Mouse (Mus musculus) kidney, postnatal 0 days (tissue): ENCODE results near the gene Cmtm4. TPM values are rescaled to one million over a fixed set of nuclear protein-coding genes. Genes with fewer than 3 reads are reported as not detected.
A peak's percentile ranks its signal among the peaks of the same experiment; 100 is the strongest.

ENCODE experiments used
- ATAC-seq: fragments of 200-750 bp; cut with Nextera tagmentation; replicated peaks from 2 replicates; pipeline ENCODE4 v1.8.0; 2017; ENCODE audit warnings: low read depth, moderate number of reproducible peaks, moderate TSS enrichment, moderate library complexity; ENCODE audit not compliant: low FRiP score
- DNase-seq: peaks from one replicate; pipeline ENCODE4 v3.0.0-alpha.2; 2016; ENCODE audit warnings: low spot score
- H3K27ac ChIP-seq: fragments of 300-500 bp; sonication (generic); 2 replicates; pipeline ENCODE4 v1.5.1; 2014; ENCODE audit warnings: mild to moderate bottlenecking
- H3K27me3 ChIP-seq: fragments of 300-500 bp; sonication (generic); 2 replicates; pipeline ENCODE4 v1.6.1; 2014; ENCODE audit warnings: low read length, mixed read lengths; ENCODE audit not compliant: insufficient read depth
- H3K36me3 ChIP-seq: fragments of 300-500 bp; sonication (generic); 2 replicates; pipeline ENCODE4 v1.6.1; 2014; ENCODE audit warnings: low read length, mixed read lengths; ENCODE audit not compliant: insufficient read depth
- H3K4me1 ChIP-seq: fragments of 300-500 bp; sonication (generic); replicated peaks from 2 replicates; pipeline ENCODE4 v1.6.1; 2014; ENCODE audit warnings: antibody characterized with exemption, low read length, mixed read lengths; ENCODE audit not compliant: insufficient read depth
- H3K4me2 ChIP-seq: fragments of 300-500 bp; sonication (generic); 2 replicates; pipeline ENCODE4 v1.6.1; 2014; ENCODE audit warnings: mild to moderate bottlenecking, low read length, moderate library complexity, mixed read lengths
- H3K4me3 ChIP-seq: fragments of 300-500 bp; sonication (generic); replicated peaks from 2 replicates; pipeline ENCODE4 v1.5.1; 2014; ENCODE audit warnings: low read depth, low read length
- H3K9ac ChIP-seq: fragments of 300-500 bp; sonication (generic); 2 replicates; pipeline ENCODE4 v1.6.1; 2014; ENCODE audit warnings: low read depth, low read length
- H3K9me3 ChIP-seq: fragments of 300-500 bp; sonication (generic); replicated peaks from 2 replicates; pipeline ENCODE4 v1.6.1; 2016; ENCODE audit warnings: low read length, inconsistent platforms, mixed read lengths
- CTCF ChIP-seq: IDR thresholded peaks from 2 replicates; pipeline ENCODE4 v1.5.1; 2016; ENCODE audit warnings: antibody characterized with exemption, low read depth, mild to moderate bottlenecking, moderate library complexity
- WGBS: fragments of 180-500 bp; shearing (Covaris S2); extraction: QIAGEN DNeasy Blood & Tissue Kit; methylation state at CpG from one replicate; pipeline ENCODE4 v1.1.7; 2014; 5-methylcytosine and 5-hydroxymethylcytosine counted together
- polyA plus RNA-seq: library from polyadenylated mRNA; unstranded; fragments of >200 nt; fragmentation: Nextera tagmentation; extraction: Ambion mirVana; gene quantifications from 2 replicates; pipeline ENCODE4 v1.2.1, GENCODE M21; 2015

Cmtm4 gene
- polyA plus RNA-seq, 1 experiment from 2014 or later: 4.7 TPM

GRCm38 (mm10) chr8:104358637-104359036 lies 37.0 kb downstream of the Cmtm4 start:
- no peak for TF ChIP-seq CTCF
- ATAC-seq (no peak), DNase-seq (no peak)
- no peak overlapping the region for H3K9ac ChIP-seq
- H3K4me2 ChIP-seq: no peak overlapping the region
- H3K36me3 ChIP-seq: peaks cover 19% of the 10 kb centered on the region; the same call in 1 of the 2 replicates
- no peaks in the 10 kb centered on the region for H3K9me3 ChIP-seq
- H3K4me3 ChIP-seq: no peak overlapping the region
- 83% methylated on average over 3 of the region's 3 CpGs for WGBS
- H3K4me1 ChIP-seq: no peaks in the 10 kb centered on the region
- no peaks in the 10 kb centered on the region for H3K27me3 ChIP-seq
- no peak overlapping the region for H3K27ac ChIP-seq

GRCm38 (mm10) chr8:104354504-104354903 lies 41.1 kb downstream of the Cmtm4 start:
- no peaks in the 10 kb centered on the region for H3K27me3 ChIP-seq
- no peaks in the 10 kb centered on the region for H3K9me3 ChIP-seq
- DNase-seq (no peak), ATAC-seq (no peak)
- H3K4me2 ChIP-seq: no peak overlapping the region
- no peak for TF ChIP-seq CTCF
- H3K36me3 ChIP-seq: peaks cover 19% of the 10 kb centered on the region; the same call in 1 of the 2 replicates
- no peak overlapping the region for H3K4me3 ChIP-seq
- no peak overlapping the region for H3K9ac ChIP-seq
- no peaks in the 10 kb centered on the region for H3K4me1 ChIP-seq
- WGBS: 83% methylated on average over 10 of the region's 10 CpGs
- H3K27ac ChIP-seq: no peak overlapping the region

- H3K27ac ChIP-seq: no peak overlapping the region
- ATAC-seq (0 out of 2 replicates have a peak, but pooled peaks have one; percentile 36), DNase-seq (no peak)
- peak; percentile 47; the same call in 1 of the 2 replicates for TF ChIP-seq CTCF
- no peak overlapping the region for H3K4me2 ChIP-seq
- H3K9me3 ChIP-seq: no peaks in the 10 kb centered on the region
- H3K4me3 ChIP-seq: no peak overlapping the region
- H3K27me3 ChIP-seq: no peaks in the 10 kb centered on the region
- WGBS: 56% methylated on average over 5 of the region's 5 CpGs
- H3K36me3 ChIP-seq: peaks cover 19% of the 10 kb centered on the region; the same call in 1 of the 2 replicates
- H3K4me1 ChIP-seq: no peaks in the 10 kb centered on the region
- no peak overlapping the region for H3K9ac ChIP-seq
Measured at GRCm38 (mm10) chr8:104353186-104353585, 42.4 kb downstream of the Cmtm4 start.

GRCm38 (mm10) chr8:104350047-104350446 lies 45.6 kb downstream of the Cmtm4 start:
- peaks cover 23% of the 10 kb centered on the region for H3K36me3 ChIP-seq
- ATAC-seq: no peak
- H3K4me2 ChIP-seq: no peak overlapping the region
- H3K27me3 ChIP-seq: no peaks in the 10 kb centered on the region
- 68% methylated on average over 13 of the region's 13 CpGs for WGBS
- TF ChIP-seq CTCF: no peak
- H3K9me3 ChIP-seq: no peaks in the 10 kb centered on the region
- DNase-seq: no peak
- H3K27ac ChIP-seq: no peak overlapping the region
- H3K9ac ChIP-seq: no peak overlapping the region
- no peaks in the 10 kb centered on the region for H3K4me1 ChIP-seq
- H3K4me3 ChIP-seq: no peak overlapping the region

- no peak overlapping the region for H3K4me3 ChIP-seq
- no peaks in the 10 kb centered on the region for H3K4me1 ChIP-seq
- no peak overlapping the region for H3K27ac ChIP-seq
- H3K9ac ChIP-seq: no peak overlapping the region
- no peak for TF ChIP-seq CTCF
- no peak for DNase-seq
- no peaks in the 10 kb centered on the region for H3K9me3 ChIP-seq
- peaks cover 14% of the 10 kb centered on the region for H3K36me3 ChIP-seq
- no peaks in the 10 kb centered on the region for H3K27me3 ChIP-seq
- no peak overlapping the region for H3K4me2 ChIP-seq
- ATAC-seq: no peak
- WGBS: 71% methylated on average over 5 of the region's 5 CpGs
Measured at GRCm38 (mm10) chr8:104348971-104349370, 46.6 kb downstream of the Cmtm4 start.

GRCm38 (mm10) chr8:104346706-104347105 lies 48.9 kb downstream of the Cmtm4 start:
- DNase-seq (no peak), ATAC-seq (no peak)
- Histone ChIP-seq H3K4me2 (no peak overlapping the region), H3K4me3 (no peak overlapping the region), H3K36me3 (peaks cover 14% of the 10 kb centered on the region), H3K9ac (no peak overlapping the region), H3K27me3 (no peaks in the 10 kb centered on the region), H3K4me1 (0 out of 2 replicates have a peak, but pooled peaks cover 3% of the 10 kb centered on the region), H3K9me3 (no peaks in the 10 kb centered on the region), H3K27ac (no peak overlapping the region)
- 55% methylated on average over 12 of the region's 12 CpGs for WGBS
- no peak for TF ChIP-seq CTCF

- WGBS: 93% methylated on average over 5 of the region's 5 CpGs
- ATAC-seq (no peak), DNase-seq (no peak)
- TF ChIP-seq CTCF: no peak
- peaks cover 14% of the 10 kb centered on the region for H3K36me3 ChIP-seq
- 0 out of 2 replicates have a peak, but pooled peaks cover 9% of the 10 kb centered on the region for H3K4me1 ChIP-seq
- no peak overlapping the region for H3K9ac ChIP-seq
- H3K9me3 ChIP-seq: no peaks in the 10 kb centered on the region
- H3K4me2 ChIP-seq: no peak overlapping the region
- no peaks in the 10 kb centered on the region for H3K27me3 ChIP-seq
- H3K27ac ChIP-seq: no peak overlapping the region
- H3K4me3 ChIP-seq: no peak overlapping the region
Measured at GRCm38 (mm10) chr8:104344622-104345021, 51.0 kb downstream of the Cmtm4 start.
